Mouse (Mus musculus): ENCODE results near the gene Svep1. TPM values are rescaled to one million over a fixed set of nuclear protein-coding genes. Genes with fewer than 3 reads are reported as not detected.
A peak's percentile ranks its signal among the peaks of the same experiment; 100 is the strongest.

The Svep1 gene
- polyA plus RNA-seq, 1 experiment from 2014 or later, result 0.56 TPM

GRCm38 (mm10) chr4:58077536-58077935 lies 129.1 kb downstream of the Svep1 start:
- ATAC-seq (ENCODE audit: low read depth), result no peak
- no peak overlapping the region for H3K4me2 ChIP-seq
- no peak overlapping the region for H3K27ac ChIP-seq (replicated peaks)
- H3K27me3 ChIP-seq, result no peaks in the 10 kb centered on the region
- H3K9me3 ChIP-seq, result no peaks in the 10 kb centered on the region
- H3K9ac ChIP-seq, result no peak overlapping the region
- peaks cover 5% of the 10 kb centered on the region; the same call in 1 of the 2 replicates for H3K4me1 ChIP-seq (replicated peaks)
- H3K36me3 ChIP-seq, result no peaks in the 10 kb centered on the region
- H3K4me3 ChIP-seq, result no peak overlapping the region
- WGBS, result 95% methylated on average over 4 of the region's 4 CpGs

DNA sequence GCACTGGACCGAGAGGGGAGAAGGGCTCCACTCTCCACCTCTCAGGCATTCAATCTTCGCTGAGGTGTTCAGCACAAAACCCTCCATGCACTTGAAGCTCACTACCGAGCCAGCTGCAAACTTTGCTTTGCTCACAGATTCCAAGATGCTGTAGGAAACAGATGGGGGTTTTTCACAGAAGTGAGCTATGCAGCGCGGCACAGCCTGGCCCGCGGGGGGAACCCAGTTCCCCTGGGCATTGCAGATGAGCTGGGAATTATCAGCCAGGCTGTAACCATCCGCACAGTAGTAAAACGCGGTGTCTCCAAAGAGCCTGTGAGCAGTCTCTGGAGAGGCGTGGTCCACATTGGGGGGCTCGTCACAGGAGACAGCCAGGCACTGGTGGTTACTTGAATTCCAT lies 133.8 kb downstream of the Svep1 start:
- no peak overlapping the region for H3K9ac ChIP-seq
- H3K9me3 ChIP-seq, result no peaks in the 10 kb centered on the region
- no peaks in the 10 kb centered on the region for H3K27me3 ChIP-seq
- no peaks in the 10 kb centered on the region; the same call in 1 of the 2 replicates for H3K4me1 ChIP-seq (replicated peaks)
- H3K4me2 ChIP-seq, result no peak overlapping the region
- ATAC-seq (ENCODE audit: low read depth), result peak; percentile 32; the same call in 1 of the 2 replicates
- 64% methylated on average over 12 of the region's 12 CpGs for WGBS
- no peak overlapping the region for H3K4me3 ChIP-seq
- H3K27ac ChIP-seq (replicated peaks), result no peak overlapping the region
- H3K36me3 ChIP-seq, result no peaks in the 10 kb centered on the region

- no peak overlapping the region for H3K27ac ChIP-seq (replicated peaks)
- H3K4me3 ChIP-seq, result no peak overlapping the region
- no peak for ATAC-seq (ENCODE audit: low read depth)
- no peak overlapping the region for H3K4me2 ChIP-seq
- no peak overlapping the region for H3K9ac ChIP-seq
- H3K27me3 ChIP-seq, result no peaks in the 10 kb centered on the region
- WGBS, result 90% methylated on average over 5 of the region's 5 CpGs
- no peaks in the 10 kb centered on the region for H3K9me3 ChIP-seq
- H3K4me1 ChIP-seq (replicated peaks), result no peaks in the 10 kb centered on the region; the same call in 1 of the 2 replicates
- H3K36me3 ChIP-seq, result no peaks in the 10 kb centered on the region
Observed at GRCm38 (mm10) chr4:58068886-58069285, 137.8 kb downstream of the Svep1 start.

DNA sequence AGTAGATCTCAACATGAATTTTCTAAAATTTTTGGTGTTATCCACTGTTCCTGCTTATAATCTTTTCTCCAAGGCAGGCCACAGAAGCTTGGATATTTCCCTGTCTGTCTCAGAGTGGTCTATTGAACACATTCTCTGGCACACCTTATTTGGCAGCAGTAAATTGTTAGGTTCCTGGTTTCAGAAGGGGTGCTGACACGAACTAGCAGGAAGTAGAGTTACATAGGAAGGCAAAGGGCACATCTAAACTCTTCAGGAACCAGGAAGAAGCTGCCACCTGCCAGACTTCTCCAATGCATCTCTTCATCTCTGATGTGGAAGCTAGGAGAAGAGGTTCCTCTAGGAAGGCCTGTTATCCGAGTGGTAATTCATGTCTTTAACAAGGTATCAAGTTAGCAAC lies 141.9 kb downstream of the Svep1 start:
- Histone ChIP-seq H3K4me1 (replicated peaks) (no peaks in the 10 kb centered on the region), H3K4me3 (no peak overlapping the region), H3K36me3 (no peaks in the 10 kb centered on the region), H3K9ac (no peak overlapping the region), H3K27me3 (no peaks in the 10 kb centered on the region), H3K27ac (replicated peaks) (no peak overlapping the region), H3K4me2 (no peak overlapping the region), H3K9me3 (no peaks in the 10 kb centered on the region)
- no peak for ATAC-seq (ENCODE audit: low read depth)
- 80% methylated on average over 2 of the region's 2 CpGs for WGBS

GRCm38 (mm10) chr4:58062933-58063332 lies 143.7 kb downstream of the Svep1 start:
- ATAC-seq (ENCODE audit: low read depth), result no peak
- Histone ChIP-seq H3K27me3 (no peaks in the 10 kb centered on the region), H3K9me3 (no peaks in the 10 kb centered on the region), H3K27ac (replicated peaks) (no peak overlapping the region), H3K4me3 (no peak overlapping the region), H3K4me2 (no peak overlapping the region), H3K36me3 (no peaks in the 10 kb centered on the region), H3K4me1 (replicated peaks) (no peaks in the 10 kb centered on the region), H3K9ac (no peak overlapping the region)
- WGBS, result 90% methylated on average over 1 of the region's 1 CpGs

DNA sequence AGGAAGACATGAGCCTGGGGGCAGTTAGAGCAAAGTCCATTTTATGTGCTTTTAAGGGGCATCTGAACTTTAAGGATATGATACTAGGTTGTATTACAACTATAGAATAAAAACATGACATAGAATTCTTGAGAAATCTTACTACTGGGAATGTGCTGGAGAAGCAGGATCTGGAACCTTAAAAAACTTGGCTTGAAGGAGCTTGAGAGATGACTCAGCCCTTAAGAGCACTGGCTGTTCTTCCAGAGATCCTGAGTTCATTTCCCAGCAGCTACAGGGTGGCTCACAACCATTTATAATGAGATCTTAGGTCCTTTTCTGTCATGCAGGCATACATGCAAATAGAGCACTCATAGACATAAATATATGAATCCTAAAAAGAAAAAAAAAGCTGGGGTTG lies 151.0 kb downstream of the Svep1 start:
- H3K4me1 ChIP-seq (replicated peaks), result no peaks in the 10 kb centered on the region; the same call in 1 of the 2 replicates
- no peak for ATAC-seq (ENCODE audit: low read depth)
- no peak overlapping the region for H3K27ac ChIP-seq (replicated peaks)
- H3K9me3 ChIP-seq, result no peaks in the 10 kb centered on the region
- no peaks in the 10 kb centered on the region for H3K36me3 ChIP-seq
- no peak overlapping the region for H3K4me3 ChIP-seq
- H3K4me2 ChIP-seq, result no peak overlapping the region
- no peak overlapping the region for H3K9ac ChIP-seq
- H3K27me3 ChIP-seq, result no peaks in the 10 kb centered on the region

DNA sequence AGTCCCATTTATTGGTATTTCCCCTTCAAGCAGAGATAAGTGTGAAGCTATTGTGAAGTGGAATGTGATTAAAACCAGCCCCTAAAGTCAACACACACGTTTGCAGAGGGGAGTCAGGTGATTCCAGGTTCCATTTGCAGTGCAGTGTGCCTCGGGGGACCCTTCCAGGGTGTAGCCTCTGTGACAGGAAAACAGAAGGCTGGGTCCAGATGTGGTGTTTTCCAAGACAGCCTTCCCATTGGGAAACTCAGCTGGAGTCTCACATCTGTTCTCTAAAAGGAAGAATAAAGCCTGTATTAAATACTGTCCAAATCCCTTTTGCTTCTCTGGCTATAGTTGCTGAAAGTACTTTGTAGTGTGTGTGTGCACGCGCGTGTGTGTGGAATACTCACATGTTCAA lies 152.2 kb downstream of the Svep1 start:
- no peak overlapping the region for H3K9ac ChIP-seq
- no peak overlapping the region for H3K27ac ChIP-seq (replicated peaks)
- no peaks in the 10 kb centered on the region for H3K9me3 ChIP-seq
- H3K27me3 ChIP-seq, result no peaks in the 10 kb centered on the region
- ATAC-seq (ENCODE audit: low read depth), result no peak
- no peaks in the 10 kb centered on the region for H3K36me3 ChIP-seq
- no peak overlapping the region for H3K4me2 ChIP-seq
- no peak overlapping the region for H3K4me3 ChIP-seq
- H3K4me1 ChIP-seq (replicated peaks), result no peaks in the 10 kb centered on the region; the same call in 1 of the 2 replicates
- 71% methylated on average over 5 of the region's 5 CpGs for WGBS

- Histone ChIP-seq H3K9me3 (no peaks in the 10 kb centered on the region), H3K9ac (no peak overlapping the region), H3K4me2 (no peak overlapping the region), H3K27me3 (no peaks in the 10 kb centered on the region), H3K4me3 (no peak overlapping the region), H3K27ac (replicated peaks) (no peak overlapping the region), H3K4me1 (replicated peaks) (no peaks in the 10 kb centered on the region; the same call in 1 of the 2 replicates), H3K36me3 (no peaks in the 10 kb centered on the region)
- 73% methylated on average over 8 of the region's 8 CpGs for WGBS
- ATAC-seq (ENCODE audit: low read depth), result no peak
Observed at GRCm38 (mm10) chr4:58050746-58051145, 155.9 kb downstream of the Svep1 start.

DNA sequence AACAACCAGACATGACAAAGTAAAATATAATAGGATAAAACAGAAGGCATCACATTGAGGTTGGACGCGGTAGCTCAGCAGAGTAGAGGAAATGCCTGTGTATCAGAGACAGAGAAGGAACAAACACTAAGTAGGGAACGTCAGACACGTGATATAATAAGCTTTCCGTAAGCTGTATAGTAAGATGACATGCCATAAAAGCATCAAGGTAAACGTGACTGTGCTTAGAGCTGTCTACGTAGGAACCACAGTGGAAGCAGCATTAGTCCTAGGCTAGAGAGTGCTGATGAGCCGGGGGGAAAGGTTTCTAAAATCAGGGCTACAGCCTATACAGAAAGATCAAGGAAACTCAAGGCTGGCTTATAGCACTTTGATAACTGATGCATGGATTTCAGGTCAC lies 156.4 kb downstream of the Svep1 start:
- WGBS, result 88% methylated on average over 8 of the region's 8 CpGs

DNA sequence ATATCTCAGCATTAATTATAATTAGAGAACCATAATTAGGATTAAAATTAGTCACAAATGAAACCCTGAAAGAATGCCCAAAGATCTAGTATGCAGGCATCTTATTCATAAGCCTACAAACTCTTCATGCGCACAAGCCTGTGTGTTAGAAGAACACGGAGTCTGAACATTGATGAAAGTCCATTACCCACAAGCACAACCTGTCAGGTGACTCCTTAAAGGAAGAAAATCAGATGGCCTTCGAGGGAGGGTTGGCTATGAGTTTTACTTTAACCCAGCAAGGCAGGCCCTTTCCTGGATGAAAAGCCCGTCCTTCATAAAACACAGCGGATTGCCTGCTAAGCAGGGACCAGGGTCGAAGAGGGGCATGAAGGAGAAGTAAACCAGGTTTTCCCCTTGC lies 161.8 kb downstream of the Svep1 start:
- Histone ChIP-seq H3K4me1 (replicated peaks) (no peaks in the 10 kb centered on the region), H3K27ac (replicated peaks) (no peak overlapping the region), H3K36me3 (no peaks in the 10 kb centered on the region), H3K9ac (no peak overlapping the region), H3K4me2 (no peak overlapping the region), H3K4me3 (no peak overlapping the region), H3K9me3 (no peaks in the 10 kb centered on the region), H3K27me3 (no peaks in the 10 kb centered on the region)
- no peak for ATAC-seq (ENCODE audit: low read depth)
- 87% methylated on average over 6 of the region's 6 CpGs for WGBS

More for the DNA sequence above, 156.4 kb downstream of the Svep1 start:
- Histone ChIP-seq H3K4me2 (no peak overlapping the region), H3K27me3 (no peaks in the 10 kb centered on the region), H3K4me1 (replicated peaks) (no peaks in the 10 kb centered on the region; the same call in 1 of the 2 replicates), H3K27ac (replicated peaks) (no peak overlapping the region), H3K9me3 (no peaks in the 10 kb centered on the region), H3K36me3 (no peaks in the 10 kb centered on the region), H3K4me3 (no peak overlapping the region), H3K9ac (no peak overlapping the region)
- ATAC-seq (ENCODE audit: low read depth), result no peak

DNA sequence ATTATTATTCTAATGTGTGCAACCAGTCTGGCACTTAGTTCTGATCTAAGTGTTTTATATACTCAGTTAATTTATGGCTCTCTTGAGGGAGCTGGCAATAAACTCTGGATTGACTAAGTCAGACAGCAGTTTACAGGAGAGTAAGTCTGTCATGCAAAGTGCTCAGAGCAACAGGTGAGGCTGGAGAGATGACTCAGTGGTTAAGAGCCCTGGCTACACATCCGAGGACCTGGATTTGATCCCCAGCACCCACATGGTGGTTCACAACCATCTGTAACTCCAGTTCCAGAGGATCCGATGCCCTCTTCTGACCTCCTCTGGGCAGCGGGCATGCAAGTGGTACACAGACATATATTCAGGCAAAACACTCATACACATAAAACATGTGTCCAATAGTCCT lies 162.3 kb downstream of the Svep1 start:
- WGBS, result 93% methylated on average over 3 of the region's 3 CpGs
- H3K9me3 ChIP-seq, result no peaks in the 10 kb centered on the region

GRCm38 (mm10) chr4:58040093-58040492 lies 166.6 kb downstream of the Svep1 start:
- WGBS, result 90% methylated on average over 2 of the region's 2 CpGs
- H3K4me2 ChIP-seq, result no peak overlapping the region
- no peaks in the 10 kb centered on the region for H3K4me1 ChIP-seq (replicated peaks)

More for the DNA sequence above, 162.3 kb downstream of the Svep1 start:
- Histone ChIP-seq H3K4me2 (no peak overlapping the region), H3K9ac (no peak overlapping the region), H3K4me1 (replicated peaks) (no peaks in the 10 kb centered on the region), H3K27me3 (no peaks in the 10 kb centered on the region), H3K27ac (replicated peaks) (no peak overlapping the region), H3K4me3 (no peak overlapping the region), H3K36me3 (no peaks in the 10 kb centered on the region)
- no peak for ATAC-seq (ENCODE audit: low read depth)

GRCm38 (mm10) chr4:58037096-58037705 lies 169.5 kb downstream of the Svep1 start:
- H3K4me3 ChIP-seq, result no peak overlapping the region
- 88% methylated on average over 6 of the region's 6 CpGs for WGBS
- H3K4me1 ChIP-seq (replicated peaks), result no peaks in the 10 kb centered on the region
- H3K27ac ChIP-seq (replicated peaks), result no peak overlapping the region
- no peaks in the 10 kb centered on the region for H3K27me3 ChIP-seq
- H3K9me3 ChIP-seq, result no peaks in the 10 kb centered on the region
- no peak overlapping the region for H3K4me2 ChIP-seq
- H3K9ac ChIP-seq, result no peak overlapping the region
- ATAC-seq (ENCODE audit: low read depth), result no peak
- H3K36me3 ChIP-seq, result no peaks in the 10 kb centered on the region

More at GRCm38 (mm10) chr4:58040093-58040492, 166.6 kb downstream of the Svep1 start:
- Histone ChIP-seq H3K27me3 (no peaks in the 10 kb centered on the region), H3K27ac (replicated peaks) (no peak overlapping the region), H3K9ac (no peak overlapping the region), H3K9me3 (no peaks in the 10 kb centered on the region), H3K4me3 (no peak overlapping the region), H3K36me3 (no peaks in the 10 kb centered on the region)
- no peak for ATAC-seq (ENCODE audit: low read depth)
